Mouse (Mus musculus) heart, embryonic 10.5 days (tissue): ENCODE results near the gene Plekhg3. TPM values are rescaled to one million over a fixed set of nuclear protein-coding genes. Genes with fewer than 3 reads are reported as not detected.

ENCODE experiments used
- DNase-seq: peaks from one replicate; pipeline ENCODE4 v3.0.0-alpha.2; 2017; ENCODE audit warnings: low spot score
- H3K27ac ChIP-seq: fragments of 300-500 bp; sonication (generic); 2 replicates; pipeline ENCODE4 v1.5.1; 2016; ENCODE audit warnings: mild to moderate bottlenecking
- H3K27me3 ChIP-seq: fragments of 300-500 bp; sonication (generic); 2 replicates; pipeline ENCODE4 v1.6.1; 2016; ENCODE audit warnings: mild to moderate bottlenecking; ENCODE audit not compliant: poor library complexity, insufficient read depth, severe bottlenecking
- H3K36me3 ChIP-seq: fragments of 300-500 bp; sonication (generic); 2 replicates; pipeline ENCODE4 v1.6.1; 2016; ENCODE audit warnings: mild to moderate bottlenecking, moderate library complexity
- H3K4me1 ChIP-seq: fragments of 300-500 bp; sonication (generic); 2 replicates; pipeline ENCODE4 v1.6.1; 2016; ENCODE audit warnings: mild to moderate bottlenecking
- H3K4me3 ChIP-seq: fragments of 300-500 bp; sonication (generic); 2 replicates; pipeline ENCODE4 v1.5.1; 2016; ENCODE audit warnings: mild to moderate bottlenecking, moderate library complexity
- H3K9me3 ChIP-seq: fragments of 300-500 bp; sonication (generic); 2 replicates; pipeline ENCODE4 v1.6.1; 2016; ENCODE audit warnings: mild to moderate bottlenecking, moderate library complexity
- WGBS: fragments of 180-500 bp; shearing (Covaris S2); methylation state at CpG from one replicate; pipeline ENCODE4 v1.1.7; 2016; 5-methylcytosine and 5-hydroxymethylcytosine counted together
- polyA plus RNA-seq: library from polyadenylated mRNA; unstranded; fragments of >200 nt; fragmentation: Nextera tagmentation; extraction: Ambion mirVana; gene quantifications from 2 replicates; pipeline ENCODE4 v1.2.1, GENCODE M21; 2016

The Plekhg3 gene
- 5.1 and 5.3 TPM in 2 replicates for polyA plus RNA-seq

DNA sequence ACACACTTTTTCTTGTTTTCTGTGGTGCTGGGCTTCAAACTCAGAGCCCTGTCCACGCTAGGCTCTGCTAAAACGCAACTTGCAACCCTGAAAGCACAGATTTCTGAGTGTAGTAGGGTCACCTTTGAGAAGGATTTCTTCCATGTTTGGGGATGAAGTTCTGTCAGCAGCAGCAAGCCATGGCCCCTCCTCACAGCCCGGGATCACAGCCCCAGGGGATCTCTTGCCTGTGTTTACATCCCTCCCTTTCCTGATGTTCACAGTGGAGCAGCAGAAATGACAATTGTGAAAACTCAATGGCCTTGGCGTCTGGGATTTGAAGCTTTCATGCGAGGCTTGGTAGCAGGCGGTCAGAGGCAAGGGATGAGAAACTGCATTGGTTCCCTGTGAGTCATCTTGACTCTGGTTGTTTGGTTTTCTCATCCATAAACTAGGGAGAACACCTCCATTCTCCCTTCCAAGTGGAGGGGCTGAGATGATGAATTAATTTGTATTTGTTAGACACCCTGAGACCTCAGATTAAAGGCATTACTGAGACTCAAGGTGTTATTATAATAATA lies at the start of gene Plekhg3:
Plekhg3 (plus strand) TSS at position 312 of the 560 bp plus-strand sequence.
- Histone ChIP-seq H3K36me3 (no peaks in the 10 kb centered on the region), H3K27ac (no peak within 1 kb of the TSS), H3K27me3 (peaks cover 57% of the 10 kb centered on the region), H3K4me3 (no peak within 1 kb of the TSS; the same call in 1 of the 2 replicates), H3K4me1 (peaks cover 42% of the 10 kb centered on the region), H3K9me3 (no peaks in the 10 kb centered on the region)
- WGBS, result 38% methylated on average over 6 of the region's 6 CpGs
- no peak for DNase-seq

DNA sequence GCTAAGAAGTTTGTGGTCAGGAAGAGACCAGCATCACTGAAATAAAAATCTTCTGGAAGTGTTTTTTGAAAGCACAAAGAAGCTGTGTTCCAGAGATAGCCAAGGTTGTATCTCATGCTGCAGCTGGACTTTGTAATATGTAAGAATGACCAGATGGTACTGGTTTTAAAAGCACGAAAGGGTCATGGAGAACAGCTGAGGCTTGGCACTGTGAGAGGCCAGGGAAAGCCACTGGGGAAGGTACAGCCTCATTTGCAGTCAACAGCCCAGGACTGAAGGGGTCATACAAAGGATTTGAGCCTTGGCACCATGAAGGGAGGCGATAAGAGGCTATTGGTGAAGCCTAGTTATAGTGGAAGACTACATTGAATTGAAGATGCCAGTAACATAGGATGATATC lies 48.2 kb upstream of the Plekhg3 start:
- Histone ChIP-seq H3K27me3 (no peaks in the 10 kb centered on the region), H3K9me3 (no peaks in the 10 kb centered on the region), H3K4me3 (no peak overlapping the region), H3K27ac (no peak overlapping the region), H3K36me3 (no peaks in the 10 kb centered on the region), H3K4me1 (peaks cover 32% of the 10 kb centered on the region)
- 83% methylated on average over 2 of the region's 2 CpGs for WGBS
- no peak for DNase-seq

- Histone ChIP-seq H3K27me3 (no peaks in the 10 kb centered on the region), H3K4me1 (peaks cover 32% of the 10 kb centered on the region), H3K4me3 (no peak overlapping the region), H3K9me3 (no peaks in the 10 kb centered on the region), H3K36me3 (no peaks in the 10 kb centered on the region), H3K27ac (no peak overlapping the region)
- DNase-seq, result no peak
- WGBS, result 81% methylated on average over 2 of the region's 2 CpGs
Measured at GRCm38 (mm10) chr12:76482948-76483347, 47.7 kb upstream of the Plekhg3 start.

- Histone ChIP-seq H3K9me3 (no peaks in the 10 kb centered on the region), H3K4me3 (no peak overlapping the region), H3K27ac (no peak overlapping the region), H3K4me1 (peaks cover 21% of the 10 kb centered on the region), H3K36me3 (no peaks in the 10 kb centered on the region), H3K27me3 (no peaks in the 10 kb centered on the region)
- no peak for DNase-seq
- 42% methylated on average over 4 of the region's 4 CpGs for WGBS
Measured at GRCm38 (mm10) chr12:76484881-76485280, 45.8 kb upstream of the Plekhg3 start.

GRCm38 (mm10) chr12:76485381-76485780 lies 45.3 kb upstream of the Plekhg3 start:
- H3K27ac ChIP-seq, result no peak overlapping the region
- no peaks in the 10 kb centered on the region for H3K27me3 ChIP-seq
- no peak overlapping the region for H3K4me3 ChIP-seq
- H3K9me3 ChIP-seq, result 0 out of 2 replicates have a peak, but pooled peaks cover under 1% of the 10 kb centered on the region
- H3K4me1 ChIP-seq, result peaks cover 21% of the 10 kb centered on the region
- 65% methylated on average over 11 of the region's 11 CpGs for WGBS
- H3K36me3 ChIP-seq, result no peaks in the 10 kb centered on the region
- no peak for DNase-seq

DNA sequence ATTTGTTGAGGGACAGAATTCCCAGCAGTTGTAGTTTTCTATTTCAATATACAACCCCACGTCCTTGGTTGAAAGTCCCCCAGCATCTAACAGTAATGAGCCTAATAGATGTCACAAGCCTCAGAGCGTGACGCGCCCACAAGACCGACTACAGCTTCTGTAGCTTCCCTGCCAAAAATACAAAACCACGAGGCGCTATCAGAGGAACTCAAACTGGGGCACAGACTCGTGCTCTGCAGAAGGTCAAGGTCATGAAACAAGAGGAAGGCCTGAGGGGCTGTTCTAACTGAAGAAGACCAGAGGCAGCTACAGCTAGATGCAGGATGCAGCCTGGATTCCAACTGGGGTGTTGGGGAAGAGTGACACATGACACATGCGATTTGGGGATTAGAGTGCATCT lies 43.7 kb upstream of the Plekhg3 start:
- Histone ChIP-seq H3K36me3 (no peaks in the 10 kb centered on the region), H3K27me3 (no peaks in the 10 kb centered on the region), H3K27ac (peak overlapping the region; percentile 63), H3K4me1 (peaks cover 21% of the 10 kb centered on the region), H3K4me3 (no peak overlapping the region), H3K9me3 (0 out of 2 replicates have a peak, but pooled peaks cover 3% of the 10 kb centered on the region)
- DNase-seq, result no peak
- WGBS, result 51% methylated on average over 9 of the region's 9 CpGs

- H3K27me3 ChIP-seq, result no peaks in the 10 kb centered on the region; the same call in 1 of the 2 replicates
- DNase-seq, result no peak
- 0 out of 2 replicates have a peak, but pooled peaks cover 3% of the 10 kb centered on the region for H3K9me3 ChIP-seq
- no peak overlapping the region for H3K4me3 ChIP-seq
- H3K27ac ChIP-seq, result no peak overlapping the region
- H3K36me3 ChIP-seq, result no peaks in the 10 kb centered on the region
- 88% methylated on average over 1 of the region's 1 CpGs for WGBS
- H3K4me1 ChIP-seq, result peaks cover 10% of the 10 kb centered on the region
Measured at GRCm38 (mm10) chr12:76490798-76491197, 39.9 kb upstream of the Plekhg3 start.

DNA sequence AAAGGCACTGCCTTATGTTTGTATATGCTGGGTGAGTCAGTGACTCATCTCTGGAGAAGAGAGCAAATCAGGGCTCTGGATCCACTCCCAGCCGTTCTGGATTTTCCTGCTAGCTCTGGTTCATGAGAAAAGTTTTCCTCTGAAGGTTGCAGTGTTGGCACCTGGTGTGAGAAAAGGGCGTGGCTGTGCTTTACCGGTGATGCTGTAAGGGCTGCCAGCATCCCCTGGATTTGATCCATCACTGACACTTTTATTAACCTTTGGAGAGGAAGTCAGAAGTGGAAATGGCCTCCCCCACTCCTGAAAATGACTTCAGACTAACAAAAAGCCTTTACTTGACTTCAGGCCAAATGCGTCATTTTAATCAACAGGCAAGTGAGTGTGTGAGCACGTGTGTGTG lies 37.2 kb upstream of the Plekhg3 start:
- no peaks in the 10 kb centered on the region; the same call in 1 of the 2 replicates for H3K27me3 ChIP-seq
- H3K4me1 ChIP-seq, result peaks cover 6% of the 10 kb centered on the region
- no peak for DNase-seq
- H3K4me3 ChIP-seq, result no peak overlapping the region
- no peak overlapping the region for H3K27ac ChIP-seq
- 0 out of 2 replicates have a peak, but pooled peaks cover 3% of the 10 kb centered on the region for H3K9me3 ChIP-seq
- no peaks in the 10 kb centered on the region for H3K36me3 ChIP-seq
- 53% methylated on average over 5 of the region's 5 CpGs for WGBS

GRCm38 (mm10) chr12:76495381-76495780 lies 35.3 kb upstream of the Plekhg3 start:
- Histone ChIP-seq H3K4me1 (peaks cover 14% of the 10 kb centered on the region), H3K27ac (no peak overlapping the region), H3K27me3 (no peaks in the 10 kb centered on the region; the same call in 1 of the 2 replicates), H3K9me3 (0 out of 2 replicates have a peak, but pooled peaks cover 3% of the 10 kb centered on the region), H3K36me3 (no peaks in the 10 kb centered on the region), H3K4me3 (no peak overlapping the region)
- 58% methylated on average over 4 of the region's 4 CpGs for WGBS
- no peak for DNase-seq

- Histone ChIP-seq H3K4me3 (0 out of 2 replicates have a peak overlapping the region, but pooled peaks have one; percentile 18), H3K36me3 (no peaks in the 10 kb centered on the region), H3K9me3 (no peaks in the 10 kb centered on the region), H3K4me1 (peaks cover 21% of the 10 kb centered on the region), H3K27ac (no peak overlapping the region), H3K27me3 (no peaks in the 10 kb centered on the region; the same call in 1 of the 2 replicates)
- WGBS, result 27% methylated on average over 12 of the region's 12 CpGs
- DNase-seq, result no peak
Measured at GRCm38 (mm10) chr12:76496324-76496723, 34.4 kb upstream of the Plekhg3 start.

- H3K4me1 ChIP-seq, result peaks cover 26% of the 10 kb centered on the region
- no peaks in the 10 kb centered on the region for H3K9me3 ChIP-seq
- H3K27ac ChIP-seq, result no peak overlapping the region
- 79% methylated on average over 9 of the region's 9 CpGs for WGBS
- no peaks in the 10 kb centered on the region for H3K36me3 ChIP-seq
- no peak for DNase-seq
- H3K27me3 ChIP-seq, result no peaks in the 10 kb centered on the region; the same call in 1 of the 2 replicates
- no peak overlapping the region for H3K4me3 ChIP-seq
Measured at GRCm38 (mm10) chr12:76499276-76499675, 31.4 kb upstream of the Plekhg3 start.

GRCm38 (mm10) chr12:76500055-76500454 lies 30.6 kb upstream of the Plekhg3 start:
- 74% methylated on average over 6 of the region's 6 CpGs for WGBS
- peaks cover 26% of the 10 kb centered on the region for H3K4me1 ChIP-seq
- no peaks in the 10 kb centered on the region for H3K36me3 ChIP-seq
- no peaks in the 10 kb centered on the region; the same call in 1 of the 2 replicates for H3K27me3 ChIP-seq
- no peaks in the 10 kb centered on the region for H3K9me3 ChIP-seq
- H3K4me3 ChIP-seq, result no peak overlapping the region
- H3K27ac ChIP-seq, result 0 out of 2 replicates have a peak overlapping the region, but pooled peaks have one; percentile 16
- no peak for DNase-seq

DNA sequence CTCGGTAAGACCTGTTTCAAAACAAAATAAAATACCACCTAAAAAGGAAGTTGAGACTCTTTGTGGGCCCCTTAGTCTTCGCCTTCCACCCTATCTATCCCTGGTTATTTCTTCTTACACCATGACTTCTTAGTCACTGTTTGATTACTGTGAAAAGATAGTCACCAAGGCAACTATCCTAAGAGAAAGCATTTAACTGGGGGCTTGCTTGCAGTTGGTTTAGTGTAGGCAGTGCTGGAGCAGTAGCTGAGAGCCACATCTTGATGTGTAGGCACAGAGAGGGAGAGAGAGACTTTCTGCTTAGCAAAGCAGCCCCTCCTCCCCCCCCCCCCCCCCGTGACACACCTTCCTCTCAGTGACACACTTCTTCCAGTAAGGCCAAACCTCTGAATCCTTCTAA lies 29.8 kb upstream of the Plekhg3 start:
- Histone ChIP-seq H3K4me1 (peaks cover 26% of the 10 kb centered on the region), H3K27me3 (no peaks in the 10 kb centered on the region), H3K9me3 (no peaks in the 10 kb centered on the region), H3K27ac (peak overlapping the region; percentile 16; the same call in 1 of the 2 replicates), H3K4me3 (no peak overlapping the region), H3K36me3 (no peaks in the 10 kb centered on the region)
- WGBS, result 49% methylated on average over 3 of the region's 3 CpGs
- no peak for DNase-seq
